8 mouse cellular contexts compared by ENCODE assay signal in genomic region chr17:44735991-44736561, GRCm38 (mm10). TPM values are rescaled to one million over a fixed set of nuclear protein-coding genes. Genes with fewer than 3 reads are reported as not detected.
DNase-seq lines count a peak whose midpoint lies in the region; ATAC-seq and TF ChIP-seq lines count a peak whose summit lies in the region.

No protein-coding gene starts in this region.

- DNase-seq in cerebellum, adult 11 months: peak; percentile 36
- peak; percentile 78 for DNase-seq in forebrain, postnatal 0 days
- DNase-seq in heart, postnatal 4 days: peak; percentile 71
- DNase-seq in layer of hippocampus, adult 9-11 months: peak; percentile 58
- peak; percentile 75 for DNase-seq in lung, postnatal 10 days
- DNase-seq in ovary, postnatal 10 days (ENCODE audit: low spot score): peak; percentile 62
- DNase-seq in thymus, postnatal 0 days (ENCODE audit: low spot score): peak; percentile 77

- H3K4me3 ChIP-seq in ES-Bruce4 (ENCODE audit: low read depth, low read length): peak overlapping the region; percentile 62
- peak overlapping the region; percentile 70 for H3K4me3 ChIP-seq in forebrain, postnatal 0 days (ENCODE audit: low read depth, low read length)

- peak overlapping the region; percentile 85 for H3K4me2 ChIP-seq in forebrain, postnatal 0 days (ENCODE audit: low read depth)

- no peak overlapping the region for H3K27ac ChIP-seq in ES-Bruce4 (ENCODE audit: insufficient read depth, low read length)
- H3K27ac ChIP-seq in forebrain, postnatal 0 days (ENCODE audit: low read depth, low read length): 0 out of 2 replicates have a peak overlapping the region, but pooled peaks have one; percentile 29

- TF ChIP-seq CTCF in ES-Bruce4 (IDR thresholded peaks at IDR 0.05; ENCODE audit: low read depth, low read length): no peak
- peak; percentile 67 for TF ChIP-seq CTCF in forebrain, postnatal 0 days (IDR thresholded peaks at IDR 0.05; ENCODE audit: low read depth)

- TF ChIP-seq EP300 in ES-Bruce4 (IDR thresholded peaks at IDR 0.05; ENCODE audit: insufficient read depth, low read depth, low read length): no peak

- TF ChIP-seq POLR2A in ES-Bruce4 (IDR thresholded peaks at IDR 0.05; ENCODE audit: insufficient read depth, low read length): no peak

- H3K36me3 ChIP-seq in ES-Bruce4 (ENCODE audit: control insufficient read depth, insufficient read depth, low read length, poor library complexity, severe bottlenecking): no peaks in the 10 kb centered on the region
- no peaks in the 10 kb centered on the region for H3K36me3 ChIP-seq in forebrain, postnatal 0 days (ENCODE audit: insufficient read depth)

- no peaks in the 10 kb centered on the region for H3K9me3 ChIP-seq in ES-Bruce4 (replicated peaks; ENCODE audit: control insufficient read depth, insufficient read depth, low read length, poor library complexity, severe bottlenecking)
- no peaks in the 10 kb centered on the region for H3K9me3 ChIP-seq in forebrain, postnatal 0 days (ENCODE audit: low read length)

- no peaks in the 10 kb centered on the region for H3K4me1 ChIP-seq in ES-Bruce4 (ENCODE audit: control insufficient read depth, insufficient read depth, low read length)
- H3K4me1 ChIP-seq in forebrain, postnatal 0 days (ENCODE audit: insufficient read depth): peaks cover 9% of the 10 kb centered on the region; the same call in 1 of the 2 replicates

- peak overlapping the region; percentile 42 for H3K9ac ChIP-seq in ES-Bruce4 (ENCODE audit: low read depth, poor library complexity, severe bottlenecking)
- peak overlapping the region; percentile 56 for H3K9ac ChIP-seq in forebrain, postnatal 0 days

- WGBS in forebrain, postnatal 0 days: under 1% methylated on average over 71 of the region's 73 CpGs

- peak; percentile 77 for ATAC-seq in forebrain, postnatal 0 days

- H3K27me3 ChIP-seq in ES-Bruce4 (ENCODE audit: control insufficient read depth, insufficient read depth, low read length, poor library complexity, severe bottlenecking): peaks cover 16% of the 10 kb centered on the region
- peaks cover 39% of the 10 kb centered on the region for H3K27me3 ChIP-seq in forebrain, postnatal 0 days (ENCODE audit: insufficient read depth, low read length)

RNA-seq across cellular contexts. Expression of gene Supt3, which starts 40.9 kb away (rescaled TPM):
- 15.9 and 17.7 TPM in 2 replicates for polyA plus RNA-seq in ES-Bruce4 (2011; ENCODE audit: insufficient read depth, insufficient read length, low read depth, missing spikeins)
- 3.2 and 5.5 TPM in 2 replicates for total RNA-seq in forebrain, postnatal 0 days (2014; rRNA removed)
- polyA plus RNA-seq in forebrain, postnatal 0 days (2015; fragmentation: Nextera tagmentation; extraction: Ambion mirVana): 20.5 and 24.5 TPM in 2 replicates
- total RNA-seq in heart, postnatal 4 days (2021): 10 to 100 TPM; 17.6 to 19.2 TPM
- 17.3 and 22.2 TPM in 2 replicates for polyA plus RNA-seq in thymus, postnatal 0 days (2015; fragmentation: Nextera tagmentation; extraction: Ambion mirVana)
